8 mouse cellular contexts compared by ENCODE assay signal in the genomic region with DNA sequence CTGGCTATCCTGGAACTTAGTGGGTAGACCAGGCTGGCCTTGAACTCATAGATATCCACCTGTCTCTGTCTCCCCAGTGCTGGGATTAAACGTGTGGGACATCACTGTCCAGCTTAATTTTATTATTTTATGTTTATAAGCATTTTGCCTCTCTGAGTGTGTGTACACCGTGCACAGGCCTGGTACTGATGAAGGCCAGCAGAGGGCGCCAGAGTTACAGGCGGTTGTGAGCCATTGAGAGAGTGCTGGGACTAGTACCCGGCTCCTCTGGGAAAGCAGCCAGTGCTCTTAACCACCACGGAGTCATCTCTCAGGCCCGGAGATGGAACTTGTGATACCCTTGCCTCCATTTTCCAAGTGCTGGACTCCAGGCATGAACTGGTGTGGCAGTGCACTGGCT. TPM values are rescaled to one million over a fixed set of nuclear protein-coding genes. Genes with fewer than 3 reads are reported as not detected.
A peak's percentile ranks its signal among the peaks of the same experiment; 100 is the strongest.
DNase-seq lines count a peak whose midpoint lies in the region; TF ChIP-seq lines count a peak whose summit lies in the region.

No protein-coding gene starts in this region.

- intact Hi-C loops in gastrocnemius, adult 2 months (cut with DNase I): loop anchor here (2.0 kb wide), 1 partner anchor 88 kb away; no protein-coding TSS in a partner anchor

- TF ChIP-seq CTCF in gastrocnemius, adult 2 months (IDR thresholded peaks at IDR 0.05): peak; percentile 72

- 0 out of 2 replicates have a peak overlapping the region, but pooled peaks have one; percentile 80 for H3K27ac ChIP-seq in gastrocnemius, adult 2 months

- H3K4me3 ChIP-seq in gastrocnemius, adult 2 months: no peak overlapping the region

- peak; percentile 54 for DNase-seq in gastrocnemius, adult 2 months
- no peak for DNase-seq in gastrocnemius, postnatal 25 days
- peak; percentile 47 for DNase-seq in 3134 (ENCODE audit: extremely low read depth, insufficient read length, low spot score)
- peak; percentile 70 for DNase-seq in NIH3T3 (ENCODE audit: low read depth)
- DNase-seq in induced T-regulatory cell, adult 2 months (ENCODE audit: low read depth): peak; percentile 87
- peak; percentile 80 for DNase-seq in retina, embryonic 14.5 days (ENCODE audit: low spot score)
- no peak for DNase-seq in gastrocnemius, postnatal 10 days
- DNase-seq in left cerebral cortex, adult 9 months (ENCODE audit: low spot score in 2 of 2): no peak

RNA-seq across cellular contexts. Expression of gene Ece1, which starts 4.9 kb away (rescaled TPM):
- total RNA-seq in gastrocnemius, adult 2 months (2021): 100 to 1,000 TPM in 1 of 2 experiments, 10 to 100 TPM in 1; 61.6 to 103 TPM
- 10 to 100 TPM; 47.6 to 54.2 TPM for total RNA-seq in gastrocnemius, postnatal 25 days (2021)
- 10 to 100 TPM; 51.8 to 53.6 TPM for total RNA-seq in gastrocnemius, postnatal 10 days (2021)

Comparison
In these comparisons a context has a peak if more than half of its experiments do, and no peak if none do; other contexts are left out.
1. DNase-seq: peak in gastrocnemius, adult 2 months (single experiment), 3134 (single experiment), NIH3T3 (single experiment), induced T-regulatory cell, adult 2 months (single experiment) and retina, embryonic 14.5 days (single experiment); none in gastrocnemius, postnatal 25 days (single experiment), gastrocnemius, postnatal 10 days (single experiment) and left cerebral cortex, adult 9 months (0 of 2).